Mouse (Mus musculus): ENCODE data around the gene Zfp112. TPM values are rescaled to one million over a fixed set of nuclear protein-coding genes. Genes with fewer than 3 reads are reported as not detected.

The Zfp112 gene
- polyA plus RNA-seq, 1 experiment from 2014 or later: 3.3 TPM

GRCm38 (mm10) chr7:24174618-24175336 lies 62.7 kb downstream of the Zfp112 start, which contains the start of gene Zfp114:
TSS of gene Zfp114 (plus strand) at chr7:24175060.
- no peaks in the 10 kb centered on the region for H3K4me1 ChIP-seq (ENCODE audit: insufficient read depth, low read depth, low read length)
- DNase-seq (ENCODE audit: low spot score) (peak; percentile 80), ATAC-seq (peak; percentile 92)

GRCm38 (mm10) chr7:24175337-24175711 lies 63.2 kb downstream of the Zfp112 start:
- peak overlapping the region; percentile 58 for H3K4me2 ChIP-seq (replicated peaks; ENCODE audit: low read depth, low read length)
- ATAC-seq (no peak), DNase-seq (ENCODE audit: low spot score) (no peak)
- H3K4me1 ChIP-seq (ENCODE audit: insufficient read depth, low read depth, low read length): no peaks in the 10 kb centered on the region
- no peaks in the 10 kb centered on the region for H3K9me3 ChIP-seq (ENCODE audit: low read length)
- H3K4me3 ChIP-seq (ENCODE audit: low read depth, low read length): peak overlapping the region; percentile 46
- H3K36me3 ChIP-seq (ENCODE audit: insufficient read depth, low read length): no peaks in the 10 kb centered on the region
- no peak for TF ChIP-seq EP300 (IDR thresholded peaks at IDR 0.05)
- TF ChIP-seq CTCF (IDR thresholded peaks at IDR 0.05): no peak
- no peak overlapping the region; the same call in 1 of the 2 replicates for H3K9ac ChIP-seq (replicated peaks; ENCODE audit: low read depth)
- 47% methylated on average over 6 of the region's 6 CpGs for WGBS
- no peak overlapping the region for H3K27ac ChIP-seq (ENCODE audit: low read length)
- H3K27me3 ChIP-seq (replicated peaks; ENCODE audit: insufficient read depth, low read length): no peaks in the 10 kb centered on the region

More at GRCm38 (mm10) chr7:24174618-24175336, 62.7 kb downstream of the Zfp112 start, which contains the start of gene Zfp114:
- TF ChIP-seq CTCF (IDR thresholded peaks at IDR 0.05) (peak; percentile 28), EP300 (IDR thresholded peaks at IDR 0.05) (no peak)
- Histone ChIP-seq H3K4me3 (ENCODE audit: low read depth, low read length) (peak within 1 kb of the TSS; percentile 46), H3K9me3 (ENCODE audit: low read length) (no peaks in the 10 kb centered on the region), H3K27ac (ENCODE audit: low read length) (no peak within 1 kb of the TSS), H3K36me3 (ENCODE audit: insufficient read depth, low read length) (no peaks in the 10 kb centered on the region), H3K4me2 (replicated peaks; ENCODE audit: low read depth, low read length) (peak within 1 kb of the TSS; percentile 58), H3K27me3 (replicated peaks; ENCODE audit: insufficient read depth, low read length) (no peaks in the 10 kb centered on the region), H3K9ac (replicated peaks; ENCODE audit: low read depth) (no peak within 1 kb of the TSS; the same call in 1 of the 2 replicates)
- 12% methylated on average over 23 of the region's 23 CpGs for WGBS

Other genes with a start within 250 kb of the Zfp112 start
- gene Vmn1r177, start 245.9 kb upstream of the Zfp112 start, polyA plus RNA-seq (2015; fragmentation: Nextera tagmentation; extraction: Ambion mirVana): not detected in 2 replicates
- not detected in 2 replicates for gene Vmn1r178, start 220.3 kb upstream of the Zfp112 start, polyA plus RNA-seq (2015; fragmentation: Nextera tagmentation; extraction: Ambion mirVana)
- gene Vmn1r179, start 185.3 kb upstream of the Zfp112 start, polyA plus RNA-seq (2015; fragmentation: Nextera tagmentation; extraction: Ambion mirVana): not detected in 2 replicates
- gene Vmn1r180, start 161.7 kb upstream of the Zfp112 start, polyA plus RNA-seq (2015; fragmentation: Nextera tagmentation; extraction: Ambion mirVana): not detected in 2 replicates
- gene Vmn1r181, start 137.7 kb upstream of the Zfp112 start, polyA plus RNA-seq (2015; fragmentation: Nextera tagmentation; extraction: Ambion mirVana): not detected in 2 replicates
- gene V1rd19, start 110.6 kb upstream of the Zfp112 start, polyA plus RNA-seq (2015; fragmentation: Nextera tagmentation; extraction: Ambion mirVana): not detected in 2 replicates
- not detected in 2 replicates for gene Vmn1r183, start 59.1 kb upstream of the Zfp112 start, polyA plus RNA-seq (2015; fragmentation: Nextera tagmentation; extraction: Ambion mirVana)
- gene Zfp180, start 30.4 kb upstream of the Zfp112 start, polyA plus RNA-seq (2015; fragmentation: Nextera tagmentation; extraction: Ambion mirVana): 10.4 and 10.5 TPM in 2 replicates
- gene Zfp235, start 21.9 kb downstream of the Zfp112 start, polyA plus RNA-seq (2015; fragmentation: Nextera tagmentation; extraction: Ambion mirVana): 10.2 and 11.5 TPM in 2 replicates
- 0.90 and 1.1 TPM in 2 replicates for gene Zfp114, start 62.7 kb downstream of the Zfp112 start, polyA plus RNA-seq (2015; fragmentation: Nextera tagmentation; extraction: Ambion mirVana)
- gene Zfp111, start 99.1 kb downstream of the Zfp112 start, polyA plus RNA-seq (2015; fragmentation: Nextera tagmentation; extraction: Ambion mirVana): 3.7 and 4.4 TPM in 2 replicates
- gene Zfp109, start 125.2 kb downstream of the Zfp112 start, polyA plus RNA-seq (2015; fragmentation: Nextera tagmentation; extraction: Ambion mirVana): 1.2 and 1.7 TPM in 2 replicates
- gene Zfp108, start 142.5 kb downstream of the Zfp112 start, polyA plus RNA-seq (2015; fragmentation: Nextera tagmentation; extraction: Ambion mirVana): 2.2 and 2.4 TPM in 2 replicates
- gene Zfp93, start 158.1 kb downstream of the Zfp112 start, polyA plus RNA-seq (2015; fragmentation: Nextera tagmentation; extraction: Ambion mirVana): 4.4 and 5.3 TPM in 2 replicates
- 15.7 and 16.7 TPM in 2 replicates for gene Zfp61, start 188.9 kb downstream of the Zfp112 start, polyA plus RNA-seq (2015; fragmentation: Nextera tagmentation; extraction: Ambion mirVana)
- gene Zfp94, start 204.4 kb downstream of the Zfp112 start, polyA plus RNA-seq (2015; fragmentation: Nextera tagmentation; extraction: Ambion mirVana): 5.2 and 5.7 TPM in 2 replicates
- 0.27 TPM in 2 replicates for gene Tescl, start 221.6 kb downstream of the Zfp112 start, polyA plus RNA-seq (2015; fragmentation: Nextera tagmentation; extraction: Ambion mirVana)
- gene Lypd5, start 236.9 kb downstream of the Zfp112 start, polyA plus RNA-seq (2015; fragmentation: Nextera tagmentation; extraction: Ambion mirVana): not detected in 2 replicates